Mouse (Mus musculus): ENCODE measurements around the gene Arhgef38. TPM values are rescaled to one million over a fixed set of nuclear protein-coding genes. Genes with fewer than 3 reads are reported as not detected.

Gene Arhgef38
- polyA plus RNA-seq, 1 experiment = not detected

DNA sequence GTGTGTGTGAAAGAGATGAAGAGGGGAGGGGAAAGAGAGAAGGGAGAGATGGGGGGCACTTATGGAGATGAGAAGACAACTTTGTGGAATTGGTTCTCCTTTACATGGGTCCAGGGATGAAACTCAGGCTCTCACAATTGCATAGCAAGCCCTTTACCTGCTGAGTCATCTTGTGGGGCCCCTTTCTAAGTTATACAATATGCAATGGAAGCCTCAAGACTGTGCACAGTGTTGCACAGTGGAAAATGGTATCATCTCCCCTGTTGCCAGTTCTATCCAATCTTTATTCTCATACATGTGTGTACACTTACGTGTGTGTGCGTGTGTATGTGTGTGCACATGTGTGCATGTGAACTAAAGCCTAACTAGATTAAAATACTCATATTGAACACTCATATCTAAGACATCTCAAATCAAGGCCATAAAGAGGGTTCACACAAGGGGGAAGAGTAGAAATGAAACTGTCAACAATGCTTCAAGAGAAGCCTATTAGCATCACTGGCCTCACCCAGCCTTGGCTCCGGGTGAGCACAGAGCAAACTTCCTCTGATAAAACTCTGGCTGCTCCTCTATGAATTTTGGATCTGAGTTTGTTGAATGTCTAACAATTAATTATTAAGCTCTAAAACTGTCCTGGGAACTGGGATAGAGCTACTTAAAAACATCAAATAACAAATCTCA lies 21.2 kb downstream of the Arhgef38 start:
- H3K27ac ChIP-seq (ENCODE audit: insufficient read depth, low read length) = no peak overlapping the region
- no peak overlapping the region for H3K4me3 ChIP-seq (ENCODE audit: low read depth, low read length)
- no peaks in the 10 kb centered on the region for H3K36me3 ChIP-seq (ENCODE audit: control insufficient read depth, insufficient read depth, low read length, poor library complexity, severe bottlenecking)
- no peak overlapping the region for H3K9ac ChIP-seq (ENCODE audit: low read depth, poor library complexity, severe bottlenecking)
- no peaks in the 10 kb centered on the region for H3K27me3 ChIP-seq (ENCODE audit: control insufficient read depth, insufficient read depth, low read length, poor library complexity, severe bottlenecking)
- H3K4me1 ChIP-seq (ENCODE audit: control insufficient read depth, insufficient read depth, low read length) = no peaks in the 10 kb centered on the region
- H3K9me3 ChIP-seq (replicated peaks; ENCODE audit: control insufficient read depth, insufficient read depth, low read length, poor library complexity, severe bottlenecking) = no peaks in the 10 kb centered on the region
- TF ChIP-seq POLR2A (IDR thresholded peaks at IDR 0.05; ENCODE audit: insufficient read depth, low read length) = no peak
- no peak for TF ChIP-seq EP300 (IDR thresholded peaks at IDR 0.05; ENCODE audit: insufficient read depth, low read depth, low read length)
- no peak for TF ChIP-seq CTCF (IDR thresholded peaks at IDR 0.05; ENCODE audit: low read depth, low read length)

- H3K27ac ChIP-seq (ENCODE audit: insufficient read depth, low read length) = no peak overlapping the region
- no peaks in the 10 kb centered on the region for H3K4me1 ChIP-seq (ENCODE audit: control insufficient read depth, insufficient read depth, low read length)
- H3K27me3 ChIP-seq (ENCODE audit: control insufficient read depth, insufficient read depth, low read length, poor library complexity, severe bottlenecking) = no peaks in the 10 kb centered on the region
- no peaks in the 10 kb centered on the region for H3K36me3 ChIP-seq (ENCODE audit: control insufficient read depth, insufficient read depth, low read length, poor library complexity, severe bottlenecking)
- no peak for TF ChIP-seq POLR2A (IDR thresholded peaks at IDR 0.05; ENCODE audit: insufficient read depth, low read length)
- TF ChIP-seq EP300 (IDR thresholded peaks at IDR 0.05; ENCODE audit: insufficient read depth, low read depth, low read length) = no peak
- no peak for TF ChIP-seq CTCF (IDR thresholded peaks at IDR 0.05; ENCODE audit: low read depth, low read length)
- H3K9ac ChIP-seq (ENCODE audit: low read depth, poor library complexity, severe bottlenecking) = no peak overlapping the region
- H3K4me3 ChIP-seq (ENCODE audit: low read depth, low read length) = no peak overlapping the region
- H3K9me3 ChIP-seq (replicated peaks; ENCODE audit: control insufficient read depth, insufficient read depth, low read length, poor library complexity, severe bottlenecking) = no peaks in the 10 kb centered on the region
These were observed 23.4 kb downstream of the Arhgef38 start for GRCm38 (mm10) chr3:133211324-133211723.

DNA sequence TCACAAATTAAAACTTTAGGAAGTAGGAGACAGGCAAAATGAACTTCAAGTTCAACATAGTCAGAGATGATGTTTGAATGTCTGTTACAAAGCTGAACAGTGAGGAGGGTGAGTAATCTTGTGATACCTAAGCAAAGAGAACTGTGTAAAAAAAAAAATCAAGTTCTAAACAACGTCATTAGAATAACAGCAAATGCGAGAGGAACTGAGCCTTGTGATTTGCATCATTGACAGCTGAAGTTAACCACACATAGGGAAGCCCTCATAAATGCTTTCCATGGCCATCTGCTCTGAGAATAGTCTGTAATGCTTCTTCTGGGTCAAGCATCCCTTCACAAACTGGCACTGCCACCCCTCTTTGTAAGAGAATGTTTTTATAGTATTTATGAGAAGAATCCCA lies 31.0 kb downstream of the Arhgef38 start:
- Histone ChIP-seq H3K4me3 (ENCODE audit: low read depth, low read length) (no peak overlapping the region), H3K4me1 (ENCODE audit: control insufficient read depth, insufficient read depth, low read length) (no peaks in the 10 kb centered on the region), H3K9ac (ENCODE audit: low read depth, poor library complexity, severe bottlenecking) (no peak overlapping the region), H3K36me3 (ENCODE audit: control insufficient read depth, insufficient read depth, low read length, poor library complexity, severe bottlenecking) (no peaks in the 10 kb centered on the region), H3K27ac (ENCODE audit: insufficient read depth, low read length) (no peak overlapping the region), H3K9me3 (replicated peaks; ENCODE audit: control insufficient read depth, insufficient read depth, low read length, poor library complexity, severe bottlenecking) (no peaks in the 10 kb centered on the region; the same call in 1 of the 2 replicates), H3K27me3 (ENCODE audit: control insufficient read depth, insufficient read depth, low read length, poor library complexity, severe bottlenecking) (no peaks in the 10 kb centered on the region)
- no peak for TF ChIP-seq EP300 (IDR thresholded peaks at IDR 0.05; ENCODE audit: insufficient read depth, low read depth, low read length)
- TF ChIP-seq CTCF (IDR thresholded peaks at IDR 0.05; ENCODE audit: low read depth, low read length) = no peak
- TF ChIP-seq POLR2A (IDR thresholded peaks at IDR 0.05; ENCODE audit: insufficient read depth, low read length) = no peak

DNA sequence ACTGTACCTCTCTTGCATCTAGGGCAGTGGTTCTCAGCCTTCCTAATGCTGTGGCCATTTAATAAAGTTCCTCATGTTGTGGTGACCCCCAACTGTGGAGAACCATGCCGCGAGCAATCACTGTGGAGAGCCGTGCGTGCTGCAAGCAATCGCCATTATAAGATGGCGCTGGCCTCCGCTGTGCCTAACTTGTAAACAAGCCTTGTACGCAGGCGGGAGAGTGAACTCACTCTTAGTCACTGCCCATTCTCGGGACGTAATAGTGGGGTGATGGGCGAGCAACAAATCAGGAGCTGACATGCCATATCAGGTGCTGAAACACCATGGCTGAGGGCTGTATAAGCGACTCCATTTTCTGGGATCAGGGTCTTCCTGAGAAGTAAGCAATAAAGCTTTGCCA lies 32.6 kb downstream of the Arhgef38 start:
- Histone ChIP-seq H3K36me3 (ENCODE audit: control insufficient read depth, insufficient read depth, low read length, poor library complexity, severe bottlenecking) (no peaks in the 10 kb centered on the region), H3K4me3 (ENCODE audit: low read depth, low read length) (no peak overlapping the region), H3K9me3 (replicated peaks; ENCODE audit: control insufficient read depth, insufficient read depth, low read length, poor library complexity, severe bottlenecking) (no peaks in the 10 kb centered on the region; the same call in 1 of the 2 replicates), H3K4me1 (ENCODE audit: control insufficient read depth, insufficient read depth, low read length) (no peaks in the 10 kb centered on the region), H3K27me3 (ENCODE audit: control insufficient read depth, insufficient read depth, low read length, poor library complexity, severe bottlenecking) (no peaks in the 10 kb centered on the region), H3K27ac (ENCODE audit: insufficient read depth, low read length) (no peak overlapping the region), H3K9ac (ENCODE audit: low read depth, poor library complexity, severe bottlenecking) (no peak overlapping the region)
- TF ChIP-seq CTCF (IDR thresholded peaks at IDR 0.05; ENCODE audit: low read depth, low read length) = no peak
- no peak for TF ChIP-seq EP300 (IDR thresholded peaks at IDR 0.05; ENCODE audit: insufficient read depth, low read depth, low read length)
- no peak for TF ChIP-seq POLR2A (IDR thresholded peaks at IDR 0.05; ENCODE audit: insufficient read depth, low read length)

DNA sequence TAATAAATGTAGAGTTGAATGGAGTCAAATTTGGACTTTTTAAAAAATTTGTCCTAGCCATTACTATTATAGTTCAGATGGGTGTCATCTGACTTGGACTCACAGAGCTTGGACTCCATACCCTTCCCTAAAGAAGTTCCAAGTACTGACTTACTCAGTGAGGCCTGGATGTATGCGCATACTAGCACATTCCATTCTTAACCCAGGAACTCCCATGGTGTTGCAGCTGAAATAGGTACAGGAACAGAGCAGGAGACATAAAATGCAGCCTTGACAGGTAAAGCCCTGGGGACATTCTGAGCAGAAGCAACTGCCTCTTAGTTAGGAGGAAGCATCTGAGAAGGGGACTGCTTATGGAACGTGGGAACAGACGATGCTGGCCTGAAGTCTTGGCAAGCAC lies 45.8 kb downstream of the Arhgef38 start:
- H3K9ac ChIP-seq (ENCODE audit: low read depth, poor library complexity, severe bottlenecking) = no peak overlapping the region
- H3K9me3 ChIP-seq (replicated peaks; ENCODE audit: control insufficient read depth, insufficient read depth, low read length, poor library complexity, severe bottlenecking) = no peaks in the 10 kb centered on the region
- H3K4me1 ChIP-seq (ENCODE audit: control insufficient read depth, insufficient read depth, low read length) = no peaks in the 10 kb centered on the region
- H3K27me3 ChIP-seq (ENCODE audit: control insufficient read depth, insufficient read depth, low read length, poor library complexity, severe bottlenecking) = no peaks in the 10 kb centered on the region
- TF ChIP-seq CTCF (IDR thresholded peaks at IDR 0.05; ENCODE audit: low read depth, low read length) = no peak
- no peak for TF ChIP-seq EP300 (IDR thresholded peaks at IDR 0.05; ENCODE audit: insufficient read depth, low read depth, low read length)
- no peak for TF ChIP-seq POLR2A (IDR thresholded peaks at IDR 0.05; ENCODE audit: insufficient read depth, low read length)
- no peak overlapping the region for H3K27ac ChIP-seq (ENCODE audit: insufficient read depth, low read length)
- H3K4me3 ChIP-seq (ENCODE audit: low read depth, low read length) = no peak overlapping the region
- H3K36me3 ChIP-seq (ENCODE audit: control insufficient read depth, insufficient read depth, low read length, poor library complexity, severe bottlenecking) = no peaks in the 10 kb centered on the region

DNA sequence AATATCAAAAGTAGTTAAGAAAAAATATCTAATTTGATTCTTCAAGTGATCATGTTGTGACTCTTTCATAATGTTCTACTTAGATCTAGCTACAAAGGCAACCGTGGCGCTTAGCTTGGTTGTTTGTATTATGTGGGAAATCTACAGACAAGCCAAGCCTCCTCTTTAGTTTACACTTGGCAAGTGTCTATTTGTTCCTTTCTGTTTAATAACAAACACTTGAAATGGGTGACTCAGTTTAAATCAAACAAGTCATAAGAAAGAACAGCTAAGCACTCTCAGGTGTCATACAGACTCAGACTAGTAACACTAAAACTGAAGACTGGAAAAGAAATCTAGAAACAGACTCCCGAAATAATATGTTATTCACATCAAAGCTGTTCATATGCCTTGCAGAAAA lies 47.2 kb downstream of the Arhgef38 start:
- Histone ChIP-seq H3K36me3 (ENCODE audit: control insufficient read depth, insufficient read depth, low read length, poor library complexity, severe bottlenecking) (no peaks in the 10 kb centered on the region), H3K9ac (ENCODE audit: low read depth, poor library complexity, severe bottlenecking) (no peak overlapping the region), H3K4me1 (ENCODE audit: control insufficient read depth, insufficient read depth, low read length) (no peaks in the 10 kb centered on the region), H3K4me3 (ENCODE audit: low read depth, low read length) (no peak overlapping the region), H3K27me3 (ENCODE audit: control insufficient read depth, insufficient read depth, low read length, poor library complexity, severe bottlenecking) (no peaks in the 10 kb centered on the region), H3K9me3 (replicated peaks; ENCODE audit: control insufficient read depth, insufficient read depth, low read length, poor library complexity, severe bottlenecking) (no peaks in the 10 kb centered on the region), H3K27ac (ENCODE audit: insufficient read depth, low read length) (no peak overlapping the region)
- no peak for TF ChIP-seq CTCF (IDR thresholded peaks at IDR 0.05; ENCODE audit: low read depth, low read length)

Data from ES-Bruce4 (cell line).